Mouse (Mus musculus) embryo, embryonic 10 days (tissue): ENCODE data around the gene Crybb3.
A peak's percentile ranks its signal among the peaks of the same experiment; 100 is the strongest.

Experiments used
- DNase-seq: peaks from one replicate; pipeline ENCODE4 v3.0.0-alpha.2; 2015; ENCODE audit warnings: low spot score

Crybb3 gene

GRCm38 (mm10) chr5:113105035-113105434, 23.7 kb upstream of the Crybb3 start:
- no peak for DNase-seq

- peak; percentile 33 for DNase-seq
These were observed 21.1 kb upstream of the Crybb3 start for GRCm38 (mm10) chr5:113102455-113102854.

GRCm38 (mm10) chr5:113101457-113101856, 20.1 kb upstream of the Crybb3 start:
- no peak for DNase-seq

GRCm38 (mm10) chr5:113100422-113100821, 19.0 kb upstream of the Crybb3 start:
- DNase-seq = no peak

- DNase-seq = peak; percentile 91
These were observed 18.2 kb upstream of the Crybb3 start for GRCm38 (mm10) chr5:113099546-113099945.

- no peak for DNase-seq
These were observed 16.2 kb upstream of the Crybb3 start for GRCm38 (mm10) chr5:113097551-113097950.

- DNase-seq = no peak
These were observed 14.1 kb upstream of the Crybb3 start for GRCm38 (mm10) chr5:113095456-113095855.

GRCm38 (mm10) chr5:113092406-113092805, 11.0 kb upstream of the Crybb3 start:
- no peak for DNase-seq

GRCm38 (mm10) chr5:113091162-113091561, 9.8 kb upstream of the Crybb3 start:
- DNase-seq = peak; percentile 80

GRCm38 (mm10) chr5:113090750-113091149, 9.4 kb upstream of the Crybb3 start:
- no peak for DNase-seq

- no peak for DNase-seq
These were observed 8.8 kb upstream of the Crybb3 start for GRCm38 (mm10) chr5:113090077-113090690.

- DNase-seq = no peak
These were observed 6.1 kb upstream of the Crybb3 start for GRCm38 (mm10) chr5:113087465-113087864.

- no peak for DNase-seq
These were observed 5.6 kb upstream of the Crybb3 start for GRCm38 (mm10) chr5:113086990-113087389.

- DNase-seq = no peak
These were observed 5.1 kb upstream of the Crybb3 start for GRCm38 (mm10) chr5:113086439-113086838.

GRCm38 (mm10) chr5:113085931-113086330, 4.5 kb upstream of the Crybb3 start:
- DNase-seq = no peak

- DNase-seq = no peak
These were observed 2.9 kb upstream of the Crybb3 start for GRCm38 (mm10) chr5:113084309-113084708.

GRCm38 (mm10) chr5:113082356-113083168, 1.2 kb upstream of the Crybb3 start:
- no peak for DNase-seq

GRCm38 (mm10) chr5:113081020-113081419, 364 bp downstream of the Crybb3 start:
- DNase-seq = no peak

GRCm38 (mm10) chr5:113079783-113080182, 1.6 kb downstream of the Crybb3 start:
- peak; percentile 68 for DNase-seq

GRCm38 (mm10) chr5:113078686-113079085, 2.7 kb downstream of the Crybb3 start:
- peak; percentile 27 for DNase-seq

- no peak for DNase-seq
These were observed 11.4 kb downstream of the Crybb3 start, which contains the start of gene Crybb2 for GRCm38 (mm10) chr5:113070017-113070416. Crybb2 (minus strand) TSS chr5:113070117.

- peak; percentile 86 for DNase-seq
These were observed 27.1 kb downstream of the Crybb3 start for GRCm38 (mm10) chr5:113054308-113054707.

GRCm38 (mm10) chr5:113050581-113051185, 30.7 kb downstream of the Crybb3 start:
- no peak for DNase-seq
